Mouse (Mus musculus): ENCODE results near the gene Dnajc7. TPM values are rescaled to one million over a fixed set of nuclear protein-coding genes. Genes with fewer than 3 reads are reported as not detected.
"Not testable (repeated sequence)": the region's sequence is repeated elsewhere in the genome, so short reads cannot be mapped to it uniquely, and the experiment has no call there.

The Dnajc7 gene
- polyA plus RNA-seq, 1 experiment from 2014 or later: 109 TPM

DNA sequence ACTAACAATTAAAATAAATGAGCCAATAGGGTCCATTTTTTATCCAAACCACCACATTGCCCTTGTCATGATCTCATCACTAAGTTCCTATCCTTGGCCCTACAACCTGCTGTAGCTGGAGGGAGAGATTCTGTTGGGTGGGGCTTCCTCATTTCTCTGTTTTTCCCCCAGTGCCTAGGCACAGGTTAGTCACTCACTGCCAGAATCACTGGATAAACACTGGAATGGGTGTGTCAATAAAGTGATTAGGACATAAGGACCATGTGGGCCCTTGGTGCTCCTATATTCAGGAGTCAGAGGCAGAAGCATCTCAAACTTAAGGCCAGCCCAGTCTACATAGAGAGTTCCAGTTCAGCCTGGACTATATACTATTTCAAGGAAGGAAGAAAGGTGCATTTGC lies 83.5 kb downstream of the Dnajc7 start:
- no peaks in the 10 kb centered on the region for H3K36me3 ChIP-seq
- no peak for ATAC-seq

DNA sequence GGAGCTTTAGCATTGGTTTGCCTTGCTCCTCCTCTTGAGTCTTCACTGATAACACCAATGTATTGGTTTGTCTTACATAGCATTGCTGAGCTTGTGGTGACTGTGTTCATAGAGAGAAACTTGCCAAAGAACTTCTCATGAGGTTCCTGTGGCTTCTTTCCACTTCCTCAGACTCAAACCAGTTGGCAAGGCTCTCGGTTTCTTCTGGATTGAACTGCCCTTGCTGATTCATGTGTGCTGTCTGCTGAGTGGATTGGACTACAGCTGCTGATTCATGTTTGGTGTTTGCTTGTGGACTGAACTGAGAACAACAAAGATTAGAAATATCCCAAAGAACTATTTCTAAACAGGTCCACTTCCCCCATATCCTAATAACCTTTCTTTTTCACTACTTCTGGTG lies 84.0 kb downstream of the Dnajc7 start:
- Histone ChIP-seq H3K4me3 (no peak overlapping the region), H3K4me2 (no peak overlapping the region), H3K27ac (no peak overlapping the region), H3K4me1 (peaks cover 7% of the 10 kb centered on the region), H3K27me3 (replicated peaks) (peaks cover 6% of the 10 kb centered on the region; the same call in 1 of the 2 replicates), H3K36me3 (no peaks in the 10 kb centered on the region), H3K9me3 (replicated peaks) (no peaks in the 10 kb centered on the region), H3K9ac (no peak overlapping the region)
- no peak for ATAC-seq
- 42% methylated on average over 1 of the region's 1 CpGs for WGBS (ENCODE audit: insufficient replicate concordance)

More for the DNA sequence above, 83.5 kb downstream of the Dnajc7 start:
- Histone ChIP-seq H3K27me3 (replicated peaks) (peaks cover 6% of the 10 kb centered on the region; the same call in 1 of the 2 replicates), H3K9me3 (replicated peaks) (no peaks in the 10 kb centered on the region), H3K4me2 (no peak overlapping the region), H3K27ac (no peak overlapping the region), H3K4me3 (no peak overlapping the region), H3K4me1 (peaks cover 12% of the 10 kb centered on the region), H3K9ac (no peak overlapping the region)

DNA sequence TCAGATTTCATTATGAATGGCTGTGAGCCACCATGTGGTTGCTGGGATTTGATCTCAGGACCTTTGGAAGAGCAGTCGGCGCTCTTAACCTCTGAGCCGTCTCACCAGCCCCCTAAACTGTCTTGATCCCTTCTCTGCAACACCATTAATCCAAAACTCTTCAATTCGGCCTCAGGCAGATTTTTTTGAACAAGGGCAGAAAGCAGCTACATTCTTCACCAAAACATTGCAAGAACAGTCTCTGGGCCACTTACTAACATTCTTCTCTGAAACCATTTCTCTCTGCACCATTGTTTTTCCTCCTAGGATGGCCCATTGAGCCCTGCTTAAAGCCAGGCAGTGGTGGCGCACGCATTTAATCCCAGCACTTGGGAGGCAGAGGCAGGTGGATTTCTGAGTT lies 85.1 kb downstream of the Dnajc7 start:
- not testable (repeated sequence) for ATAC-seq, H3K36me3 ChIP-seq
- 85% methylated on average over 6 of the region's 6 CpGs for WGBS (ENCODE audit: insufficient replicate concordance)

DNA sequence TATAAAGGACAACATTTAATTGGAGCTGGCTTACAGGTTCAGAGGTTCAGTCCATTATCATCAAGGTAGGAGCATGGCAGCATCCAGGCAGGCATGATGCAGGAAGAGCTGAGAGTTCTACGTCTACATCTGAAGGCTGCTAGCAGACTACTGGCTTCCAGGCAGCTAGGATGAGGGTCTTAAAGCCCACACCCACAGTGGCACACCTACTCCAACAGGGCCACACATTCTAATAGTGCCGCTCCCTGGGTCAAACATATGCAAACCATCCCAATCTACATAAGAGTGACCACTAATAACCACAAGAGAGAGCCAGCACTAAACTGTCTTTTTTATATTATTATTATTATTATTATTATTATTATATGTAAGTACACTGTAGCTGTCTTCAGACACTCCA lies 85.6 kb downstream of the Dnajc7 start:
- H3K4me2 ChIP-seq; H3K4me3 ChIP-seq; H3K27ac ChIP-seq; H3K36me3 ChIP-seq; H3K9ac ChIP-seq; H3K9me3 ChIP-seq (replicated peaks); ATAC-seq; H3K4me1 ChIP-seq; H3K27me3 ChIP-seq (replicated peaks): not testable (repeated sequence)
- WGBS (ENCODE audit: insufficient replicate concordance): 73% methylated on average over 2 of the region's 2 CpGs

More for the DNA sequence above, 85.1 kb downstream of the Dnajc7 start:
- not testable (repeated sequence) for H3K9ac ChIP-seq; H3K4me2 ChIP-seq; H3K27me3 ChIP-seq (replicated peaks); H3K4me1 ChIP-seq; H3K27ac ChIP-seq; H3K4me3 ChIP-seq; H3K9me3 ChIP-seq (replicated peaks)

DNA sequence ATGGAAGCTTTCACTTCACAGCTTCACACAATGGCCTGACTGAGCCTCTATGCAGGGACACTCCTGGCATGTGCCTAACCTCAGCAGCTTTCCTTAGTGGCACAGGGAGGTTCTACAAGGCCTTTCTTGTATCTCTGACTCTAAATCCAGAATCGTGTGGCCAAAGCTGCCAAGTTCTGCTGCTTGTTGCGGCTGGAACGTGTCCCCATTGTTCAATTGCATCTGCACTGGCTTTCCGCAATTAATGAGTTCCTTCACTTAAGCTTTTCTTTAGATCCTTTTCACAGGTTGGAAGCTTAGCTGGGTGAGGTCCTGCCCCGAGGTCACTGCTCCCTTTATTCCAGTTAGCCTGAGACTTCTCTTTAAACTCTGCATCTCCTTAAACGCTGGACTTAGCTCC lies 86.1 kb downstream of the Dnajc7 start:
- Histone ChIP-seq H3K27me3 (replicated peaks) (peaks cover 6% of the 10 kb centered on the region; the same call in 1 of the 2 replicates), H3K4me3 (no peak overlapping the region), H3K9ac (no peak overlapping the region), H3K9me3 (replicated peaks) (no peaks in the 10 kb centered on the region), H3K27ac (no peak overlapping the region), H3K36me3 (no peaks in the 10 kb centered on the region), H3K4me2 (no peak overlapping the region), H3K4me1 (peaks cover under 1% of the 10 kb centered on the region)
- no peak for ATAC-seq
- WGBS (ENCODE audit: insufficient replicate concordance): 70% methylated on average over 6 of the region's 6 CpGs

Other genes starting within 250 kb of the Dnajc7 start
- gene Jup, start 222.4 kb downstream of the Dnajc7 start, polyA plus RNA-seq (2016; fragmentation: Nextera tagmentation; extraction: Ambion mirVana): 23.9 and 24.3 TPM in 2 replicates
- gene P3h4, start 205.3 kb downstream of the Dnajc7 start, polyA plus RNA-seq (2016; fragmentation: Nextera tagmentation; extraction: Ambion mirVana): 11.0 and 11.2 TPM in 2 replicates
- 20.1 and 23.8 TPM in 2 replicates for gene Fkbp10, start 204.5 kb downstream of the Dnajc7 start, polyA plus RNA-seq (2016; fragmentation: Nextera tagmentation; extraction: Ambion mirVana)
- 38.3 and 38.6 TPM in 2 replicates for gene Nt5c3b, start 178.4 kb downstream of the Dnajc7 start, polyA plus RNA-seq (2016; fragmentation: Nextera tagmentation; extraction: Ambion mirVana)
- gene Klhl10, start 178.3 kb downstream of the Dnajc7 start, polyA plus RNA-seq (2016; fragmentation: Nextera tagmentation; extraction: Ambion mirVana): 0.12 and 0.32 TPM in 2 replicates
- gene Klhl11, start 147.4 kb downstream of the Dnajc7 start, polyA plus RNA-seq (2016; fragmentation: Nextera tagmentation; extraction: Ambion mirVana): 3.6 and 4.8 TPM in 2 replicates
- gene Acly, start 92.2 kb downstream of the Dnajc7 start, polyA plus RNA-seq (2016; fragmentation: Nextera tagmentation; extraction: Ambion mirVana): 135 and 136 TPM in 2 replicates
- 0.10 and 0.14 TPM in 2 replicates for gene Ttc25, start 74.6 kb downstream of the Dnajc7 start, polyA plus RNA-seq (2016; fragmentation: Nextera tagmentation; extraction: Ambion mirVana)
- 12.9 and 15.1 TPM in 2 replicates for gene Cnp, start 45.3 kb downstream of the Dnajc7 start, polyA plus RNA-seq (2016; fragmentation: Nextera tagmentation; extraction: Ambion mirVana)
- 22.5 and 24.4 TPM in 2 replicates for gene Nkiras2, start 924 bp downstream of the Dnajc7 start, polyA plus RNA-seq (2016; fragmentation: Nextera tagmentation; extraction: Ambion mirVana)
- 0.32 TPM in 1 of 2 replicates, not detected in the other for gene Zfp385c, start 72.3 kb upstream of the Dnajc7 start, polyA plus RNA-seq (2016; fragmentation: Nextera tagmentation; extraction: Ambion mirVana)
- gene Dhx58, start 84.1 kb upstream of the Dnajc7 start, polyA plus RNA-seq (2016; fragmentation: Nextera tagmentation; extraction: Ambion mirVana): 1.5 and 2.1 TPM in 2 replicates
- 39.4 and 40.2 TPM in 2 replicates for gene Kat2a, start 92.3 kb upstream of the Dnajc7 start, polyA plus RNA-seq (2016; fragmentation: Nextera tagmentation; extraction: Ambion mirVana)
- 0.29 and 0.33 TPM in 2 replicates for gene Hspb9, start 93.7 kb upstream of the Dnajc7 start, polyA plus RNA-seq (2016; fragmentation: Nextera tagmentation; extraction: Ambion mirVana)
- 15.9 and 18.1 TPM in 2 replicates for gene Rab5c, start 118.0 kb upstream of the Dnajc7 start, polyA plus RNA-seq (2016; fragmentation: Nextera tagmentation; extraction: Ambion mirVana)
- not detected in 2 replicates for gene Kcnh4, start 139.8 kb upstream of the Dnajc7 start, polyA plus RNA-seq (2016; fragmentation: Nextera tagmentation; extraction: Ambion mirVana)
- gene Hcrt, start 142.8 kb upstream of the Dnajc7 start, polyA plus RNA-seq (2016; fragmentation: Nextera tagmentation; extraction: Ambion mirVana): not detected in 2 replicates
- 2.1 and 2.4 TPM in 2 replicates for gene Ghdc, start 150.8 kb upstream of the Dnajc7 start, polyA plus RNA-seq (2016; fragmentation: Nextera tagmentation; extraction: Ambion mirVana)
- gene Stat5b, start 230.6 kb upstream of the Dnajc7 start, polyA plus RNA-seq (2016; fragmentation: Nextera tagmentation; extraction: Ambion mirVana): 31.6 and 33.7 TPM in 2 replicates
- gene Stat5a, start 239.2 kb upstream of the Dnajc7 start, polyA plus RNA-seq (2016; fragmentation: Nextera tagmentation; extraction: Ambion mirVana): 16.0 and 17.7 TPM in 2 replicates

Measured in liver, embryonic 12.5 days (tissue).